Mouse (Mus musculus) ES-E14 (cell line): ENCODE measurements at regions not wholly inside any gene's neighbourhood (a gene's known extent, or its start where the extent isn't known, plus 50 kb on each side); places are given as distances from the start of the nearest gene placed in this dataset.

Experiments
- CHD2 ChIP-seq: IDR thresholded peaks from 2 replicates; pipeline ENCODE4 v1.6.1; 2014; ENCODE audit warnings: mild to moderate bottlenecking, low read depth, low read length, inconsistent platforms
- HCFC1 ChIP-seq: IDR thresholded peaks from 2 replicates; pipeline ENCODE4 v1.6.1; 2012; ENCODE audit warnings: low read length, inconsistent platforms, borderline replicate concordance; ENCODE audit not compliant: insufficient read depth
- MAFK ChIP-seq: IDR thresholded peaks from 2 replicates; pipeline ENCODE4 v1.6.1; 2014; ENCODE audit warnings: mild to moderate bottlenecking, low read depth, low read length, inconsistent platforms; ENCODE audit not compliant: insufficient read depth

- no peak for TF ChIP-seq CHD2
- TF ChIP-seq HCFC1: no peak
- TF ChIP-seq MAFK: no peak
Measured at GRCm38 (mm10) chr10:16473952-16474521, 1249.0 kb upstream of the Cited2 start.
